Mouse (Mus musculus) liver, embryonic 13.5 days (tissue): ENCODE results near the gene Plb1. TPM values are rescaled to one million over a fixed set of nuclear protein-coding genes. Genes with fewer than 3 reads are reported as not detected.

Experiments used
- ATAC-seq: fragments of 200-750 bp; cut with Nextera tagmentation; 2 replicates; pipeline ENCODE4 v1.8.0; 2017; ENCODE audit warnings: low read depth, mild to moderate bottlenecking, moderate number of reproducible peaks, moderate library complexity
- DNase-seq: peaks from one replicate; pipeline ENCODE4 v3.0.0; 2022
- H3K27ac ChIP-seq: fragments of 300-500 bp; sonication (generic); 2 replicates; pipeline ENCODE4 v1.5.1; 2015; ENCODE audit warnings: moderate library complexity, mild to moderate bottlenecking, inconsistent platforms
- H3K27me3 ChIP-seq: fragments of 300-500 bp; sonication (generic); 2 replicates; pipeline ENCODE4 v1.6.1; 2015; ENCODE audit warnings: mild to moderate bottlenecking, inconsistent platforms
- H3K36me3 ChIP-seq: fragments of 300-500 bp; sonication (generic); 2 replicates; pipeline ENCODE4 v1.6.1; 2015; ENCODE audit warnings: mild to moderate bottlenecking, inconsistent platforms
- H3K4me1 ChIP-seq: fragments of 300-500 bp; sonication (generic); replicated peaks from 2 replicates; pipeline ENCODE4 v1.6.1; 2015; ENCODE audit warnings: inconsistent platforms
- H3K4me2 ChIP-seq: fragments of 300-500 bp; sonication (generic); 2 replicates; pipeline ENCODE4 v1.6.1; 2015; ENCODE audit warnings: inconsistent platforms, mild to moderate bottlenecking, moderate library complexity
- H3K4me3 ChIP-seq: fragments of 300-500 bp; sonication (generic); replicated peaks from 2 replicates; pipeline ENCODE4 v1.5.1; 2015; ENCODE audit warnings: mild to moderate bottlenecking, inconsistent platforms
- H3K9ac ChIP-seq: fragments of 300-500 bp; sonication (generic); 2 replicates; pipeline ENCODE4 v1.6.1; 2015; ENCODE audit warnings: mild to moderate bottlenecking, inconsistent platforms
- H3K9me3 ChIP-seq: fragments of 300-500 bp; sonication (generic); replicated peaks from 2 replicates; pipeline ENCODE4 v1.6.1; 2016; ENCODE audit warnings: inconsistent platforms
- WGBS: fragments of 180-500 bp; shearing (Covaris S2); methylation state at CpG from one replicate; pipeline ENCODE4 v1.1.7; 2015; ENCODE audit not compliant: insufficient replicate concordance; 5-methylcytosine and 5-hydroxymethylcytosine counted together
- polyA plus RNA-seq: library from polyadenylated mRNA; unstranded; fragments of >200 nt; fragmentation: Nextera tagmentation; extraction: Ambion mirVana; gene quantifications from 2 replicates; pipeline ENCODE4 v1.2.1, GENCODE M21; 2015

Gene Plb1
- polyA plus RNA-seq, 1 experiment from 2014 or later = not detected

GRCm38 (mm10) chr5:32302991-32303921 is 70.7 kb downstream of the Plb1 start:
- Histone ChIP-seq H3K9ac (no peak overlapping the region), H3K36me3 (no peaks in the 10 kb centered on the region), H3K4me1 (no peaks in the 10 kb centered on the region), H3K27ac (no peak overlapping the region), H3K27me3 (0 out of 2 replicates have a peak, but pooled peaks cover 4% of the 10 kb centered on the region), H3K4me2 (peak overlapping the region; percentile 23), H3K9me3 (no peaks in the 10 kb centered on the region), H3K4me3 (no peak overlapping the region)
- DNase-seq (no peak), ATAC-seq (no peak)
- whole genome bisulfite sequencing = 14% methylated on average over 23 of the region's 23 CpGs

- DNase-seq = no peak
- no peak overlapping the region for H3K4me3 ChIP-seq
- ATAC-seq = no peak
- H3K9ac ChIP-seq = no peak overlapping the region
- H3K27me3 ChIP-seq = 0 out of 2 replicates have a peak, but pooled peaks cover 4% of the 10 kb centered on the region
- no peak overlapping the region for H3K4me2 ChIP-seq
- H3K27ac ChIP-seq = no peak overlapping the region
- H3K9me3 ChIP-seq = no peaks in the 10 kb centered on the region
- H3K36me3 ChIP-seq = no peaks in the 10 kb centered on the region
- WGBS = 42% methylated on average over 2 of the region's 2 CpGs
- peaks cover 7% of the 10 kb centered on the region; the same call in 1 of the 2 replicates for H3K4me1 ChIP-seq
Observed at GRCm38 (mm10) chr5:32307106-32307505, 74.6 kb downstream of the Plb1 start.

- DNase-seq (no peak), ATAC-seq (no peak)
- Histone ChIP-seq H3K4me2 (no peak overlapping the region), H3K9ac (no peak overlapping the region), H3K36me3 (no peaks in the 10 kb centered on the region), H3K4me3 (no peak overlapping the region), H3K9me3 (no peaks in the 10 kb centered on the region), H3K4me1 (peaks cover 7% of the 10 kb centered on the region; the same call in 1 of the 2 replicates), H3K27me3 (no peaks in the 10 kb centered on the region), H3K27ac (no peak overlapping the region)
- WGBS = 61% methylated on average over 4 of the region's 4 CpGs
Observed at GRCm38 (mm10) chr5:32308647-32309046, 76.1 kb downstream of the Plb1 start.

GRCm38 (mm10) chr5:32309714-32310113 is 77.2 kb downstream of the Plb1 start:
- H3K4me3 ChIP-seq = no peak overlapping the region
- H3K36me3 ChIP-seq = no peaks in the 10 kb centered on the region
- no peak overlapping the region for H3K27ac ChIP-seq
- ATAC-seq = no peak
- 29% methylated on average over 1 of the region's 1 CpGs for WGBS
- DNase-seq = no peak
- H3K27me3 ChIP-seq = no peaks in the 10 kb centered on the region
- H3K9ac ChIP-seq = no peak overlapping the region
- no peaks in the 10 kb centered on the region for H3K9me3 ChIP-seq
- peaks cover 7% of the 10 kb centered on the region; the same call in 1 of the 2 replicates for H3K4me1 ChIP-seq
- no peak overlapping the region for H3K4me2 ChIP-seq

- Histone ChIP-seq H3K4me1 (peaks cover 7% of the 10 kb centered on the region; the same call in 1 of the 2 replicates), H3K9ac (no peak overlapping the region), H3K4me3 (no peak overlapping the region), H3K27me3 (no peaks in the 10 kb centered on the region), H3K9me3 (no peaks in the 10 kb centered on the region), H3K4me2 (no peak overlapping the region), H3K27ac (no peak overlapping the region), H3K36me3 (no peaks in the 10 kb centered on the region)
- DNase-seq = no peak
- no peak for ATAC-seq
- WGBS = 47% methylated on average over 5 of the region's 5 CpGs
Observed at GRCm38 (mm10) chr5:32310802-32311201, 78.3 kb downstream of the Plb1 start.

- H3K4me2 ChIP-seq = no peak overlapping the region
- no peaks in the 10 kb centered on the region for H3K9me3 ChIP-seq
- WGBS = 49% methylated on average over 3 of the region's 3 CpGs
- no peaks in the 10 kb centered on the region for H3K36me3 ChIP-seq
- H3K27me3 ChIP-seq = no peaks in the 10 kb centered on the region
- no peak overlapping the region for H3K4me3 ChIP-seq
- H3K9ac ChIP-seq = no peak overlapping the region
- no peak overlapping the region for H3K27ac ChIP-seq
- no peak for DNase-seq
- peaks cover 7% of the 10 kb centered on the region; the same call in 1 of the 2 replicates for H3K4me1 ChIP-seq
- ATAC-seq = 0 out of 2 replicates have a peak, but pooled peaks have one; percentile 23
Observed at GRCm38 (mm10) chr5:32311589-32312166, 79.2 kb downstream of the Plb1 start.

- no peak overlapping the region for H3K4me2 ChIP-seq
- DNase-seq (no peak), ATAC-seq (no peak)
- no peaks in the 10 kb centered on the region for H3K27me3 ChIP-seq
- WGBS = 27% methylated on average over 6 of the region's 6 CpGs
- H3K27ac ChIP-seq = no peak overlapping the region
- no peak overlapping the region for H3K9ac ChIP-seq
- H3K36me3 ChIP-seq = no peaks in the 10 kb centered on the region
- peaks cover 7% of the 10 kb centered on the region; the same call in 1 of the 2 replicates for H3K4me1 ChIP-seq
- no peaks in the 10 kb centered on the region for H3K9me3 ChIP-seq
- no peak overlapping the region for H3K4me3 ChIP-seq
Observed at GRCm38 (mm10) chr5:32313671-32314070, 81.2 kb downstream of the Plb1 start.

GRCm38 (mm10) chr5:32314731-32315130 is 82.2 kb downstream of the Plb1 start:
- no peak overlapping the region for H3K4me2 ChIP-seq
- 51% methylated on average over 2 of the region's 2 CpGs for WGBS
- H3K9ac ChIP-seq = no peak overlapping the region
- DNase-seq = no peak
- 0 out of 2 replicates have a peak, but pooled peaks cover 7% of the 10 kb centered on the region for H3K4me1 ChIP-seq
- H3K4me3 ChIP-seq = no peak overlapping the region
- H3K36me3 ChIP-seq = no peaks in the 10 kb centered on the region
- no peak overlapping the region for H3K27ac ChIP-seq
- H3K9me3 ChIP-seq = no peaks in the 10 kb centered on the region
- no peaks in the 10 kb centered on the region for H3K27me3 ChIP-seq
- no peak for ATAC-seq

- ATAC-seq (no peak), DNase-seq (no peak)
- WGBS = 41% methylated on average over 7 of the region's 7 CpGs
- Histone ChIP-seq H3K27ac (no peak overlapping the region), H3K4me2 (no peak overlapping the region), H3K36me3 (no peaks in the 10 kb centered on the region), H3K4me3 (no peak overlapping the region), H3K9ac (no peak overlapping the region), H3K4me1 (no peaks in the 10 kb centered on the region), H3K9me3 (no peaks in the 10 kb centered on the region), H3K27me3 (no peaks in the 10 kb centered on the region)
Observed at GRCm38 (mm10) chr5:32322146-32322811, 89.8 kb downstream of the Plb1 start.

GRCm38 (mm10) chr5:32328139-32328538 is 95.6 kb downstream of the Plb1 start:
- no peak overlapping the region for H3K27ac ChIP-seq
- ATAC-seq (no peak), DNase-seq (no peak)
- no peaks in the 10 kb centered on the region for H3K36me3 ChIP-seq
- H3K9ac ChIP-seq = no peak overlapping the region
- 62% methylated on average over 7 of the region's 7 CpGs for WGBS
- no peak overlapping the region for H3K4me3 ChIP-seq
- no peaks in the 10 kb centered on the region for H3K4me1 ChIP-seq
- no peaks in the 10 kb centered on the region for H3K27me3 ChIP-seq
- H3K9me3 ChIP-seq = no peaks in the 10 kb centered on the region
- no peak overlapping the region for H3K4me2 ChIP-seq

- no peaks in the 10 kb centered on the region for H3K9me3 ChIP-seq
- ATAC-seq (no peak), DNase-seq (no peak)
- no peak overlapping the region for H3K4me2 ChIP-seq
- H3K27me3 ChIP-seq = 0 out of 2 replicates have a peak, but pooled peaks cover 3% of the 10 kb centered on the region
- no peaks in the 10 kb centered on the region for H3K4me1 ChIP-seq
- H3K27ac ChIP-seq = no peak overlapping the region
- 19% methylated on average over 4 of the region's 4 CpGs for WGBS
- no peak overlapping the region for H3K4me3 ChIP-seq
- no peak overlapping the region for H3K9ac ChIP-seq
- no peaks in the 10 kb centered on the region for H3K36me3 ChIP-seq
Observed at GRCm38 (mm10) chr5:32332591-32332990, 100.1 kb downstream of the Plb1 start.
